Mouse (Mus musculus) CH12F3 (cell line): Measurements from ENCODE around the gene Hemgn.

Experiments
- in situ Hi-C: fragments of 300-500 bp; cut with MboI; formaldehyde crosslinking; loops from 2 replicates; pipeline ENCODE4 v1.14.3; 2020; ENCODE audit warnings: low sequenced_read_pairs

The Hemgn gene

GRCm38 (mm10) chr4:46361258-46361657 is 52.0 kb downstream of the Hemgn start:
- in situ Hi-C loops: no loop called here

GRCm38 (mm10) chr4:46359539-46360253 is 53.6 kb downstream of the Hemgn start:
- in situ Hi-C loops: no loop called here

- in situ Hi-C loops: no loop called here
These were observed 56.8 kb downstream of the Hemgn start for GRCm38 (mm10) chr4:46356351-46357133.

- in situ Hi-C loops: no loop called here
These were observed 60.3 kb downstream of the Hemgn start for GRCm38 (mm10) chr4:46353045-46353444.

GRCm38 (mm10) chr4:46349530-46349929 is 63.8 kb downstream of the Hemgn start:
- in situ Hi-C loops: no loop called here

GRCm38 (mm10) chr4:46348897-46349296 is 64.4 kb downstream of the Hemgn start:
- in situ Hi-C loops: no loop called here

GRCm38 (mm10) chr4:46347580-46348515 is 65.5 kb downstream of the Hemgn start:
- in situ Hi-C loops: no loop called here

GRCm38 (mm10) chr4:46347141-46347540 is 66.2 kb downstream of the Hemgn start:
- in situ Hi-C loops: no loop called here

- in situ Hi-C loops: no loop called here
These were observed 67.1 kb downstream of the Hemgn start for GRCm38 (mm10) chr4:46346221-46346620.

GRCm38 (mm10) chr4:46345773-46346100 is 67.6 kb downstream of the Hemgn start:
- in situ Hi-C loops: no loop called here

- in situ Hi-C loops: no loop called here
These were observed 68.1 kb downstream of the Hemgn start for GRCm38 (mm10) chr4:46345056-46345772.

GRCm38 (mm10) chr4:46344288-46344687 is 69.0 kb downstream of the Hemgn start:
- in situ Hi-C loops: no loop called here
